Mouse (Mus musculus) sigmoid colon, adult 10 weeks (tissue): Measurements from ENCODE around the gene Vmn1r9. TPM values are rescaled to one million over a fixed set of nuclear protein-coding genes. Genes with fewer than 3 reads are reported as not detected.

Experiments used
- polyA plus RNA-seq: library from polyadenylated mRNA; stranded (reverse); fragments of 350-450 nt; fragmentation: Illumina TruSeq; extraction: RNeasy Lipid Tissue Mini Kit (QIAGEN cat#74804); gene quantifications from one replicate; pipeline ENCODE4 v1.2.3, GENCODE M21; 2014; ENCODE audit warnings: low read depth, low replicate concordance

The Vmn1r9 gene
- polyA plus RNA-seq: not detected

GRCm38 (mm10) chr6:57066487-57066886 is at the start of gene Vmn1r9:
Gene Vmn1r9 (plus strand): TSS chr6:57066787.

GRCm38 (mm10) chr6:57025224-57025623 is 41.4 kb upstream of the Vmn1r9 start, which contains the start of gene Vmn1r7:
Gene Vmn1r7 (minus strand): TSS chr6:57025324.

GRCm38 (mm10) chr6:57031984-57032383 is 34.6 kb upstream of the Vmn1r9 start, which contains the start of gene Vmn1r8:
Gene Vmn1r8 (plus strand): TSS chr6:57032284.

GRCm38 (mm10) chr6:57109154-57109553 is 42.6 kb downstream of the Vmn1r9 start, which contains the start of gene Vmn1r10:
Gene Vmn1r10 (plus strand): TSS chr6:57109454.

Other genes starting within 250 kb of the Vmn1r9 start
- gene Fkbp9, start 234.7 kb upstream of the Vmn1r9 start, polyA plus RNA-seq: 59.2 TPM
- 432 TPM for gene Nt5c3, start 142.9 kb upstream of the Vmn1r9 start, polyA plus RNA-seq
- 0.98 TPM for gene Vmn1r4, start 142.8 kb upstream of the Vmn1r9 start, polyA plus RNA-seq
- not detected for gene Vmn1r5, start 96.5 kb upstream of the Vmn1r9 start, polyA plus RNA-seq
- gene Vmn1r6, start 69.5 kb upstream of the Vmn1r9 start, polyA plus RNA-seq: not detected
- gene Vmn1r7, start 41.5 kb upstream of the Vmn1r9 start, polyA plus RNA-seq: not detected
- not detected for gene Vmn1r8, start 34.5 kb upstream of the Vmn1r9 start, polyA plus RNA-seq
- not detected for gene Vmn1r10, start 42.7 kb downstream of the Vmn1r9 start, polyA plus RNA-seq
- not detected for gene Vmn1r11, start 66.7 kb downstream of the Vmn1r9 start, polyA plus RNA-seq
- not detected for gene Vmn1r12, start 90.1 kb downstream of the Vmn1r9 start, polyA plus RNA-seq
- not detected for gene Vmn1r13, start 136.5 kb downstream of the Vmn1r9 start, polyA plus RNA-seq
- not detected for gene Vmn1r14, start 164.9 kb downstream of the Vmn1r9 start, polyA plus RNA-seq
- not detected for gene Vmn1r15, start 191.2 kb downstream of the Vmn1r9 start, polyA plus RNA-seq